Mouse (Mus musculus): Measurements from ENCODE around the gene Aldh1a7. TPM values are rescaled to one million over a fixed set of nuclear protein-coding genes. Genes with fewer than 3 reads are reported as not detected.
"Not testable (repeated sequence)": the region's sequence is repeated elsewhere in the genome, so short reads cannot be mapped to it uniquely, and the experiment has no call there.

The Aldh1a7 gene
- polyA plus RNA-seq, 1 experiment from 2014 or later, result 0.19 TPM

GRCm38 (mm10) chr19:20653082-20653676 is 74.2 kb downstream of the Aldh1a7 start:
- Histone ChIP-seq H3K27ac (ENCODE audit: low read depth, low read length) (no peak overlapping the region), H3K9me3 (replicated peaks; ENCODE audit: control insufficient read depth, low read length) (no peaks in the 10 kb centered on the region), H3K4me3 (ENCODE audit: low read depth, low read length) (no peak overlapping the region), H3K27me3 (replicated peaks; ENCODE audit: control insufficient read depth, insufficient read depth, low read length) (no peaks in the 10 kb centered on the region), H3K36me3 (ENCODE audit: control insufficient read depth, insufficient read depth, low read length) (no peaks in the 10 kb centered on the region), H3K9ac (ENCODE audit: low read length) (no peak overlapping the region), H3K4me1 (ENCODE audit: control insufficient read depth, insufficient read depth, low read length) (no peaks in the 10 kb centered on the region), H3K4me2 (ENCODE audit: low read length) (no peak overlapping the region)
- ATAC-seq (no peak), DNase-seq (ENCODE audit: low spot score) (no peak)
- 77% methylated on average over 1 of the region's 1 CpGs for WGBS

- no peak overlapping the region for H3K27ac ChIP-seq (ENCODE audit: low read depth, low read length)
- no peak overlapping the region for H3K9ac ChIP-seq (ENCODE audit: low read length)
- H3K4me2 ChIP-seq (ENCODE audit: low read length), result no peak overlapping the region
- WGBS, result 6% methylated on average over 2 of the region's 2 CpGs
- H3K27me3 ChIP-seq (replicated peaks; ENCODE audit: control insufficient read depth, insufficient read depth, low read length), result no peaks in the 10 kb centered on the region
- DNase-seq (ENCODE audit: low spot score) (peak; percentile 61), ATAC-seq (peak; percentile 61; the same call in 1 of the 2 replicates)
- no peaks in the 10 kb centered on the region for H3K4me1 ChIP-seq (ENCODE audit: control insufficient read depth, insufficient read depth, low read length)
- H3K9me3 ChIP-seq (replicated peaks; ENCODE audit: control insufficient read depth, low read length), result no peaks in the 10 kb centered on the region
- H3K36me3 ChIP-seq (ENCODE audit: control insufficient read depth, insufficient read depth, low read length), result no peaks in the 10 kb centered on the region
- no peak overlapping the region for H3K4me3 ChIP-seq (ENCODE audit: low read depth, low read length)
These were observed 77.4 kb downstream of the Aldh1a7 start for GRCm38 (mm10) chr19:20650008-20650407.

- H3K27ac ChIP-seq (ENCODE audit: low read depth, low read length); H3K9ac ChIP-seq (ENCODE audit: low read length); H3K4me2 ChIP-seq (ENCODE audit: low read length); H3K27me3 ChIP-seq (replicated peaks; ENCODE audit: control insufficient read depth, insufficient read depth, low read length); H3K36me3 ChIP-seq (ENCODE audit: control insufficient read depth, insufficient read depth, low read length); H3K4me3 ChIP-seq (ENCODE audit: low read depth, low read length); H3K4me1 ChIP-seq (ENCODE audit: control insufficient read depth, insufficient read depth, low read length); DNase-seq (ENCODE audit: low spot score); ATAC-seq; H3K9me3 ChIP-seq (replicated peaks; ENCODE audit: control insufficient read depth, low read length): not testable (repeated sequence)
These were observed 79.9 kb downstream of the Aldh1a7 start for GRCm38 (mm10) chr19:20647496-20647895.

- 78% methylated on average over 3 of the region's 3 CpGs for WGBS
- no peak for ATAC-seq
These were observed 83.0 kb downstream of the Aldh1a7 start for GRCm38 (mm10) chr19:20644346-20644745.

More at GRCm38 (mm10) chr19:20644346-20644745, 83.0 kb downstream of the Aldh1a7 start:
- Histone ChIP-seq H3K36me3 (ENCODE audit: control insufficient read depth, insufficient read depth, low read length) (no peaks in the 10 kb centered on the region), H3K9ac (ENCODE audit: low read length) (no peak overlapping the region), H3K27ac (ENCODE audit: low read depth, low read length) (no peak overlapping the region), H3K9me3 (replicated peaks; ENCODE audit: control insufficient read depth, low read length) (no peaks in the 10 kb centered on the region), H3K4me2 (ENCODE audit: low read length) (no peak overlapping the region), H3K4me1 (ENCODE audit: control insufficient read depth, insufficient read depth, low read length) (no peaks in the 10 kb centered on the region), H3K4me3 (ENCODE audit: low read depth, low read length) (no peak overlapping the region), H3K27me3 (replicated peaks; ENCODE audit: control insufficient read depth, insufficient read depth, low read length) (no peaks in the 10 kb centered on the region)
- DNase-seq (ENCODE audit: low spot score), result no peak

Other genes with a start within 250 kb of the Aldh1a7 start
- 0.36 and 0.72 TPM in 2 replicates for gene Aldh1a1, start 234.8 kb downstream of the Aldh1a7 start, polyA plus RNA-seq (2014; fragmentation: Nextera tagmentation; extraction: Ambion mirVana)
- gene Tmc1, start 226.6 kb upstream of the Aldh1a7 start, polyA plus RNA-seq (2014; fragmentation: Nextera tagmentation; extraction: Ambion mirVana), result not detected in 2 replicates